Mouse (Mus musculus) erythroblast, embryonic 14.5 days (primary cell): Measurements from ENCODE around the gene Podn.

Experiments
- GATA1 ChIP-seq: IDR thresholded peaks from 2 replicates; pipeline ENCODE4 v1.6.1; 2012; ENCODE audit warnings: low read length, inconsistent platforms, mixed read lengths
- TAL1 ChIP-seq: IDR thresholded peaks from 3 replicates; pipeline ENCODE4 v1.6.1; 2012; ENCODE audit warnings: low read length, inconsistent platforms, mixed read lengths

DNA sequence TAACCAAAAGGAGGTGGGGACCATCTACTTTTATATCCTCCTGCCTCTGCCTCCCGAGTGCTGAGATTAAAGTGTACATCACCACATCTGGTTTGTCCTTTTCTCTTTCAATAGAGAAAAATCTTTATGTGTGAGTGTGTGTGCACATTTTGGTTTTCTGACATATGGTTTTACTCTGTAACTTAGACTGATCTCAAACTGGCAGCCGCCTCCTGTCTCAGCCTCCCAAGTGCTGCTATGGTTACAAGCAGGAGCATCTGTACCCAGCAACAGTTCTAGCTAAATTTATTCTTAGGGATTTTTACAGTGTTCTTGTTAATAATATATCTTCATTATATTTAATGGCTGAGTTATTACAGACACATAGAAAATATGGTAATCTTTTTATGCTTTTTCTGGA is 39.0 kb downstream of the Podn start:
- TF ChIP-seq GATA1 (no peak), TAL1 (no peak)
